Mouse (Mus musculus): ENCODE data around the gene Klrb1. TPM values are rescaled to one million over a fixed set of nuclear protein-coding genes. Genes with fewer than 3 reads are reported as not detected.
"Not testable (repeated sequence)": the region's sequence is repeated elsewhere in the genome, so short reads cannot be mapped to it uniquely, and the experiment has no call there.

Klrb1 gene
- total and polyA plus RNA-seq, 3 experiments, result not detected

DNA sequence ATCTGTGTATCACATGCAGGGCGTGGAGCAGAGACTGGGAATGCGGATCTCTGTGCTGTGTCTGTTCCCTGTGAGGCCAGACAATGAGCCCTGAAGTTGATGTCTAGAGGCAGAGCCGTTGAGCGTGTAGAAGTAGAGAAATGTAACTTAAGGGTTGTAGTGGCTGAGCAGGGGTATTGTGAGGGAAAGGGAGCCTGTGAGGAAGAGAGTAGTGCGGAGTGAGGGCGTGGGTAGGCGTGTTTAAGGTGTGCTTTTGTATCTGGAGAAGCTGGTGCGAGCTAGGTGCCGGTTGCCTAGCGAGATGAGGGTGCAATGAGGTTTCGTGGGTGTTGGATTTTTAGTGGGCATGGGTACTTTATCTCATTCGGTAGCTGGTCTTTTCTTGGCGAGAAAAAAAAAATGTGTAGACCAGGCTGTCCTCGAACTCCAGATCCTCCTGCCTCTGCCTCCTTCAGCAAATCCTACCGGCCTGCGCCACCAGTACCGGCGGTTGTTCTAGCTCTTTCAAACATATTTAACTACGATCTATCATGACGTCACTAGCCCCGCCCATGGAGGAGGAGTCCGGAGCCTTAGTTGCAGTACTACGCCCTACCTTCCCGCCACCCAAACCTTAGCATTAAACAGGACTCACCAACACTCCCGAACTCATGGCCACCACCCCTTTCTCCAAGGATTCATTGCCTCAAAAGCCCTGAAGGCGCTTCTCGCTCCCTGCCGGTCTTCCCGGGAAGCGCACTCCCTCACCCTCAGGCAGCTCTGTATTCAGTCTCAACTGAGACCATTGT, 41.1 kb upstream of the Klrb1 start:
- Histone ChIP-seq H3K4me1 (ENCODE audit: control insufficient read depth, insufficient read depth, low read length) (peaks cover 3% of the 10 kb centered on the region; the same call in 1 of the 2 replicates), H3K4me3 (peak overlapping the region; percentile 46), H3K27ac (peak overlapping the region; percentile 53), H3K36me3 (ENCODE audit: control insufficient read depth, insufficient read depth, low read length) (no peaks in the 10 kb centered on the region), H3K79me2 (replicated peaks; ENCODE audit: control insufficient read depth, insufficient read depth, low read length) (no peaks in the 10 kb centered on the region), H3K27me3 (ENCODE audit: control insufficient read depth, insufficient read depth, low read length) (no peaks in the 10 kb centered on the region), H3K9ac (ENCODE audit: low read depth, low read length) (peak overlapping the region; percentile 71)
- intact Hi-C loops (cut with DNase I), result loop anchor here (1.0 to 2.0 kb wide), 2 partner anchors 39 to 74 kb away; no protein-coding TSS in a partner anchor
- DNase-seq, result peak; percentile 94 to 95
- TF ChIP-seq CTCF (IDR thresholded peaks at IDR 0.05) (peak; percentile 82), EP300 (IDR thresholded peaks at IDR 0.05; ENCODE audit: insufficient read depth, low read depth, low read length) (peak; percentile 90), POLR2A (IDR thresholded peaks at IDR 0.05; ENCODE audit: insufficient read depth, low read depth, low read length) (peak; percentile 40; the same call in 1 of the 2 replicates)
- 2% methylated on average over 30 of the region's 30 CpGs for WGBS

DNA sequence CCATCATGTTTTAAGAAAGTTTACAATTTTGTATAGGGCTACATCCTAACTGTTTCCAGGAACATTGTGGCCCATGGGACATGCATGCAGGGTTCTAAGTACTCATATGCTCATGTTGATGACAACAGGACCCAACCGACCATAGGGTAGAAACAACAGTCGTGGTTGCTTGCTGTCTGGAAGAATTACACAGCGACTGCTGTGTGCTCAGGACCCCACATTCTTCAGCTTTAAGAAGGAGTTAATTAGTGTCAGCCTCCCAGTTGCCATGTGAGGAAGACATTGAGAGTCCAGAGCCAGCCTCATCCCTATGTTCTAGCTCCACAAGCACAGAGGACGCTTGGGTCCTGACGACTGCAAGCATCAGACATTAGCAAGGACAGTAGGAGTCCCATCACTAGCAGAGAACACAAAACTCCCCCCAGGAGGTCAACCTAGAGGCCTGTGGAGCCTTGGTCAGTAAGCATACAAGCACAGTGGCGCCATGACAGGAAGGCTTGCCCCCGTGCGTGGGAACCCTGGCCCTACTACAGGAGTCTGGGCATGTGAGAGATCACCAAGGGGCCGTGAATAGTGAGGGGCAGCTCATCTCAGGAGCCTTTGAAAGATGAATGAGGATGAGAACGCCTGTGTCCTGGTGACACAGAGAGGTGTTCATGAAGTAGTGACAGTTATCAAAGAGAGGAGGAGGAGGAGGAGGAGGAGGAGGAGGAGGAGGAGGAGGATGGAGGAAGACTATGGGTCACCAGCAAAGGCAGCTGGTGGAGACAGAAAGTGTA, 40.2 kb upstream of the Klrb1 start:
- H3K79me2 ChIP-seq (replicated peaks; ENCODE audit: control insufficient read depth, insufficient read depth, low read length); H3K36me3 ChIP-seq (ENCODE audit: control insufficient read depth, insufficient read depth, low read length); H3K9ac ChIP-seq (ENCODE audit: low read depth, low read length); H3K4me1 ChIP-seq (ENCODE audit: control insufficient read depth, insufficient read depth, low read length); H3K27ac ChIP-seq; H3K4me3 ChIP-seq; intact Hi-C loops (cut with DNase I); H3K27me3 ChIP-seq (ENCODE audit: control insufficient read depth, insufficient read depth, low read length); DNase-seq: not testable (repeated sequence)
- WGBS, result 84% methylated on average over 10 of the region's 10 CpGs

DNA sequence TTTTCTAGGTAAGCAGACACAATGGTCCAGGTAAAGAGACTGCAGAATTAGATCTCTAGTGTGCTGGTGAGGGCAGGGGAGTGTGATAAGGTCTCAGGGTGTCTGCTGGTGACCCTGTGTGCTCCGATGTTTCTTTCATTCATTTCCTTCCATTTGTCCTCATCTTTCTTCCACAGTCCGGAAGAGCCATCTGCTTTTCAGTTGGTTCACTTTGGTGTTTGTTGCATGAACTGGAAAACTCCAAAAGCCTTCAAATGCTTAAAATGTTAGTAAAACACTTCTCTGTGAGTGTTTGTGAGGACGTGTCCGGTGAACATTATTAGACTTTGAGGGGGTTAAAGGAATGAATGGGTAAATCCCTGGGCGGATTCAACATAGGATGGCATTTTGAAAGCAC, 38.3 kb upstream of the Klrb1 start:
- intact Hi-C loops (cut with DNase I), result no loop called here
- Histone ChIP-seq H3K27ac (no peak overlapping the region; the same call in 1 of the 2 replicates), H3K9ac (ENCODE audit: low read depth, low read length) (no peak overlapping the region), H3K36me3 (ENCODE audit: control insufficient read depth, insufficient read depth, low read length) (no peaks in the 10 kb centered on the region), H3K27me3 (ENCODE audit: control insufficient read depth, insufficient read depth, low read length) (no peaks in the 10 kb centered on the region), H3K79me2 (replicated peaks; ENCODE audit: control insufficient read depth, insufficient read depth, low read length) (no peaks in the 10 kb centered on the region), H3K4me1 (ENCODE audit: control insufficient read depth, insufficient read depth, low read length) (peaks cover 3% of the 10 kb centered on the region; the same call in 1 of the 2 replicates), H3K4me3 (peak overlapping the region; percentile 83)
- 49% methylated on average over 5 of the region's 5 CpGs for WGBS
- no peak for DNase-seq
- TF ChIP-seq EP300 (IDR thresholded peaks at IDR 0.05; ENCODE audit: insufficient read depth, low read depth, low read length), result no peak
- peak; percentile 21; the same call in 1 of the 2 replicates for TF ChIP-seq CTCF (IDR thresholded peaks at IDR 0.05)
- no peak for TF ChIP-seq POLR2A (IDR thresholded peaks at IDR 0.05; ENCODE audit: insufficient read depth, low read depth, low read length)

DNA sequence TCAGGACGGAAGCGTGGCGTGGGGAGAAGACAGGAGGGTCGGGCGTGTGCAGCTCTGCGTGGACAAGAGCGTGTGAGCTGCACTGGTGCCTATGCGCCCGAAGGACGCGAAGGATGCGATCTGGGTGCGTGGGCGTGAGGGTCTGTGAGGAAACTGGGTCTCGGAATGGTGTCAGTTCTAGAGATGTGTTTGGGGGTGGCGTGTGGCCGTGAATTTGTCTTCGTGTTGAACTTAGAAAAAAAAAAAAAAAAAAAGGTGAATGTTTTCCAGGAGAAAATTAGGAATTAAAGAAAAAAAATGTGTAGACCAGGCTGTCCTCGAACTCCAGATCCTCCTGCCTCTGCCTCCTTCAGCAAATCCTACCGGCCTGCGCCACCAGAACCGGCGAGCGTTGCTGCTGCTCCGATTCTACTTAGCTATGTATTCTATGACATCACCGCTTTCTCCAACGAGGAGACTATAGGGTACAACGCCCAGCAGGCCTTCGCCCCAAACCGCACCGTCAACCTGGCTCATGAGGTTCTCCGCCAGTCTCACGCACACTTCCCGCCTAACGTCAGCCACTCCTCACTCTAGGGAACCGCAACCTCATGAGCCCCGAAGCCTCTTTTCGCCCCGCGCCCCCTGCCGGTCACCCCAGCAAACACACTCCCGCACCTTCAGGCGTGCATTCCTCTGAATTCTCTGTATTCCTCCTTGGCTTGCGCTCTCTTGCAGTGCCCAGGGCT, 37.7 kb upstream of the Klrb1 start:
- TF ChIP-seq POLR2A (IDR thresholded peaks at IDR 0.05; ENCODE audit: insufficient read depth, low read depth, low read length) (peak; percentile 44; the same call in 1 of the 2 replicates), EP300 (IDR thresholded peaks at IDR 0.05; ENCODE audit: insufficient read depth, low read depth, low read length) (0 out of 2 replicates have a peak, but pooled peaks have one; percentile 28), CTCF (IDR thresholded peaks at IDR 0.05) (peak; percentile 82)
- H3K79me2 ChIP-seq (replicated peaks; ENCODE audit: control insufficient read depth, insufficient read depth, low read length); H3K4me1 ChIP-seq (ENCODE audit: control insufficient read depth, insufficient read depth, low read length); intact Hi-C loops (cut with DNase I); H3K27me3 ChIP-seq (ENCODE audit: control insufficient read depth, insufficient read depth, low read length); H3K36me3 ChIP-seq (ENCODE audit: control insufficient read depth, insufficient read depth, low read length): not testable (repeated sequence)
- peak overlapping the region; percentile 83 for H3K4me3 ChIP-seq
- WGBS, result under 1% methylated on average over 44 of the region's 44 CpGs
- peak; percentile 89 to 90 for DNase-seq
- peak overlapping the region; percentile 86 for H3K27ac ChIP-seq
- peak overlapping the region; percentile 78 for H3K9ac ChIP-seq (ENCODE audit: low read depth, low read length)

DNA sequence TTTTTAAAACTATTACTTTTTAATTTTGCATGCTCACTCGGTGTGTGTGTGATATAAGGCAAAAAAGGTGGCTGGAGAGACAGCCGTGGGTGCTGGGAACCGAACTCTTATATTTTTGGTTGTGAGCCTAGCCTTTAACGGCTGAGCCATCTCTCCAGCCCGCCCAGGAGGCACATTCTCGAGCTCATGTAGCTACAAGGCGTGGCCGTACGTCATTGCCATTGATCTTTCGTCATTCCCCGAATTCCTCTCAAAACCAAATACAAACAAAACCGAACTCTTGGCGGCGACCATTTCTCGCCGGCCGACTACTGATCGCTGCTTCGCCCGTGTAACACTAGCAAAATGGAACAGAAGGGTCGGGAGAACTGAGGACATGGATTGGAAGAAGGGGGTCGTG, 37.2 kb upstream of the Klrb1 start:
- H3K36me3 ChIP-seq (ENCODE audit: control insufficient read depth, insufficient read depth, low read length); intact Hi-C loops (cut with DNase I); H3K79me2 ChIP-seq (replicated peaks; ENCODE audit: control insufficient read depth, insufficient read depth, low read length); H3K4me1 ChIP-seq (ENCODE audit: control insufficient read depth, insufficient read depth, low read length); H3K27me3 ChIP-seq (ENCODE audit: control insufficient read depth, insufficient read depth, low read length): not testable (repeated sequence)
- H3K4me3 ChIP-seq, result peak overlapping the region; percentile 83
- DNase-seq, result peak; percentile 90 to 97
- under 1% methylated on average over 22 of the region's 22 CpGs for WGBS
- H3K27ac ChIP-seq, result peak overlapping the region; percentile 86
- H3K9ac ChIP-seq (ENCODE audit: low read depth, low read length), result peak overlapping the region; percentile 73
- TF ChIP-seq EP300 (IDR thresholded peaks at IDR 0.05; ENCODE audit: insufficient read depth, low read depth, low read length), result peak; percentile 70; the same call in 1 of the 2 replicates
